Mouse (Mus musculus) stomach, embryonic 15.5 days (tissue): Measurements from ENCODE around the gene Grwd1. TPM values are rescaled to one million over a fixed set of nuclear protein-coding genes. Genes with fewer than 3 reads are reported as not detected.

ENCODE experiments used
- ATAC-seq: fragments of 200-750 bp; cut with Nextera tagmentation; 2 replicates; pipeline ENCODE4 v1.8.0; 2017; ENCODE audit warnings: low read depth, moderate number of reproducible peaks, moderate TSS enrichment; ENCODE audit not compliant: insufficient read depth, low FRiP score
- H3K27ac ChIP-seq: fragments of 300-500 bp; sonication (generic); 2 replicates; pipeline ENCODE4 v1.5.1; 2015; ENCODE audit warnings: mild to moderate bottlenecking, inconsistent platforms
- H3K27me3 ChIP-seq: fragments of 300-500 bp; sonication (generic); replicated peaks from 2 replicates; pipeline ENCODE4 v1.6.1; 2015; ENCODE audit warnings: inconsistent platforms
- H3K36me3 ChIP-seq: fragments of 300-500 bp; sonication (generic); 2 replicates; pipeline ENCODE4 v1.6.1; 2015; ENCODE audit warnings: inconsistent platforms
- H3K4me1 ChIP-seq: fragments of 300-500 bp; sonication (generic); 2 replicates; pipeline ENCODE4 v1.6.1; 2015; ENCODE audit warnings: inconsistent platforms
- H3K4me2 ChIP-seq: fragments of 300-500 bp; sonication (generic); 2 replicates; pipeline ENCODE4 v1.6.1; 2015; ENCODE audit warnings: mild to moderate bottlenecking, inconsistent platforms
- H3K4me3 ChIP-seq: fragments of 300-500 bp; sonication (generic); replicated peaks from 2 replicates; pipeline ENCODE4 v1.5.1; 2015; ENCODE audit warnings: inconsistent platforms
- H3K9ac ChIP-seq: fragments of 300-500 bp; sonication (generic); 2 replicates; pipeline ENCODE4 v1.6.1; 2015; ENCODE audit warnings: inconsistent platforms
- H3K9me3 ChIP-seq: fragments of 300-500 bp; sonication (generic); 2 replicates; pipeline ENCODE4 v1.6.1; 2016; ENCODE audit warnings: inconsistent platforms
- WGBS: fragments of 180-500 bp; shearing (Covaris S2); methylation state at CpG from one replicate; pipeline ENCODE4 v1.1.7; 2015; 5-methylcytosine and 5-hydroxymethylcytosine counted together
- polyA plus RNA-seq: library from polyadenylated mRNA; unstranded; fragments of >200 nt; fragmentation: Nextera tagmentation; extraction: Ambion mirVana; gene quantifications from 2 replicates; pipeline ENCODE4 v1.2.1, GENCODE M21; 2015

Grwd1 gene
- polyA plus RNA-seq, 1 experiment from 2014 or later: 57.0 TPM

DNA sequence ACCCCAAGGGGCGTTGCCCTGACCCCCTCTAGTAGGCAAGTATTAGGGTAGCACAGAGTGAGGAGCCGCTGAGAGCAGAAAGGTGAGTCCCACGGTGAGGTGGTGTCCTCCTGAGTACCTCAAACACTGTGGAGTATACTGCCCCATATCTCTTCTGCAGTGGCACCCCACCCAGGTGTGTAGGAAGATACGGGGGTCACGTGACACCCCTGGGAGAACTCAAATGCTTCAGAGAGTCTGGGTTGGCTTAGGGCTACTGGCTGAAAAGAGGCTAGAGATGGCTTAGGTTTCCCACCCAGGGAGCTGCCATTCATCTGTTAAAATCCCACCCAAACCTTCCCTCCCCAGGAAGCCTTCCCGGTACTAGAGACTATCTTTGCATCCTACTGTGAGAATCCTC, 33.8 kb downstream of the Grwd1 start:
- no peak overlapping the region for H3K4me3 ChIP-seq
- 0 out of 2 replicates have a peak, but pooled peaks cover 3% of the 10 kb centered on the region for H3K36me3 ChIP-seq
- 59% methylated on average over 6 of the region's 6 CpGs for WGBS
- no peaks in the 10 kb centered on the region for H3K9me3 ChIP-seq
- H3K9ac ChIP-seq: no peak overlapping the region
- 0 out of 2 replicates have a peak, but pooled peaks cover 3% of the 10 kb centered on the region for H3K27me3 ChIP-seq
- no peak for ATAC-seq
- H3K27ac ChIP-seq: no peak overlapping the region
- peaks cover 18% of the 10 kb centered on the region for H3K4me1 ChIP-seq
- peak overlapping the region; percentile 93 for H3K4me2 ChIP-seq

DNA sequence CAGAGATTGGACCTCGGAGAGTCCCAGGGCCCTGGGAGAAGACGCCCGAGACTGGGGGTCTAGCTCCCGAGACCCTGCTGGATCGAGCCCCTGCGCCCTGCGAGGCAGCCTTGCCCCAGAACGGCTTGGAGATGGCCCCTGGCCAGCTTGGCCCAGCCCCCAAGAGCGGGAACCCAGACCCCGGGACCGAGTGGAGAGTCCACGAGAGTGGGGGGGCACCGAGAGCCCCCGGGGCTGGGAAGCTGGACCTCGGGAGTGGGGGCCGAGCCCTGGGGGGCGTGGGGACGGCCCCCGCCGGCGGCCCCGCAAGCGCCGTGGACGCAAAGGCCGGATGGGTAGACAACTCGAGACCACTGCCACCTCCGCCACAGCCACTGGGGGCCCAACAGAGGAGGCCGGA, 35.8 kb downstream of the Grwd1 start:
- no peak for ATAC-seq
- no peak overlapping the region for H3K4me2 ChIP-seq
- 0 out of 2 replicates have a peak, but pooled peaks cover 3% of the 10 kb centered on the region for H3K36me3 ChIP-seq

DNA sequence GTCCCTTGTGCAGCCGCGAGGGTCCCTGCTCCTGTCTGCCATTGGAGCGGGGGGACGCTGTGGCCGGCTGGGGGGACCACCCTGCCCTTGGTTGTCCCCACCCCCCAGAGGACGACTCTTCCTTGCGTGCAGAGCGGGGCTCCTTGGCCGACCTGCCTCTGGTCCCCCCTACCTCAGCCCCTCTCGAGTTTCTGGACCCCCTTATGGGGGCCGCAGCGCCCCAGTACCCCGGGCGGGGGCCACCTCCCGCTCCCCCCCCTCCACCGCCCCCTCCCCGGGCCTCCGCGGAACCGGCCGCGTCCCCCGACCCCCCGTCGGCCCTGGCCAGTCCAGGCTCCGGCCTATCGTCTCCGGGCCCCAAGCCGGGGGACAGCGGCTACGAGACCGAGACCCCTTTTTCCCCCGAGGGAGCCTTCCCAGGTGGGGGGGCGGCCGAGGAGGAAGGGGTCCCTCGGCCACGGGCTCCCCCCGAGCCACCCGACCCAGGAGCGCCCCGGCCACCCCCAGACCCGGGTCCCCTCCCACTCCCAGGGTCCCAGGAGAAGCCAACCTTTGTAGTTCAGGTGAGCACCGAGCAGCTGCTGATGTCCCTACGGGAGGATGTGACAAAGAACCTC, 36.7 kb downstream of the Grwd1 start:
- 83% methylated on average over 42 of the region's 44 CpGs for WGBS

More for the DNA sequence above, 35.8 kb downstream of the Grwd1 start:
- Histone ChIP-seq H3K27ac (no peak overlapping the region), H3K9ac (no peak overlapping the region), H3K27me3 (0 out of 2 replicates have a peak, but pooled peaks cover 3% of the 10 kb centered on the region), H3K4me3 (no peak overlapping the region), H3K4me1 (peaks cover 12% of the 10 kb centered on the region), H3K9me3 (no peaks in the 10 kb centered on the region)
- 91% methylated on average over 29 of the region's 29 CpGs for WGBS

DNA sequence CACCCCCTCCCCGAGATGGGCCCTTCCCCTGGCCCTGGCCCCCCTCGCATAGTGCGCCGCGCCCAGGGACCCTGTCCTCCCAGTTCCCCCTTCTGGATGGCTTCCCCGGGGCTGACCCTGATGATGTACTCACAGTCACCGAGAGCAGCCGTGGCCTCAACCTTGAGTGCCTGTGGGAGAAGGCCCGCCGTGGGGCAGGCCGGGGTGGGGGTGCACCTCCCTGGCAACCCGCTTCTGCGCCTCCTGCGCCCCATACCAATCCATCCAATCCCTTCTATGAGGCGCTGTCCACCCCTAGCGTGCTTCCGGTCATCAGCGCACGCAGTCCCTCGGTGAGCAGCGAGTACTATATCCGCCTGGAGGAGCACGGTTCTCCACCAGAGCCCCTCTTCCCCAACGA, 37.5 kb downstream of the Grwd1 start:
- no peak overlapping the region for H3K4me2 ChIP-seq
- H3K4me3 ChIP-seq: no peak overlapping the region
- H3K36me3 ChIP-seq: 0 out of 2 replicates have a peak, but pooled peaks cover 3% of the 10 kb centered on the region
- H3K27me3 ChIP-seq: no peaks in the 10 kb centered on the region
- no peaks in the 10 kb centered on the region for H3K9me3 ChIP-seq
- 83% methylated on average over 20 of the region's 24 CpGs for WGBS
- no peak for ATAC-seq
- H3K9ac ChIP-seq: no peak overlapping the region
- H3K4me1 ChIP-seq: peaks cover 7% of the 10 kb centered on the region
- H3K27ac ChIP-seq: no peak overlapping the region

More for the DNA sequence above, 36.7 kb downstream of the Grwd1 start:
- Histone ChIP-seq H3K9me3 (no peaks in the 10 kb centered on the region), H3K9ac (no peak overlapping the region), H3K36me3 (0 out of 2 replicates have a peak, but pooled peaks cover 3% of the 10 kb centered on the region), H3K4me1 (peaks cover 12% of the 10 kb centered on the region), H3K4me3 (no peak overlapping the region), H3K4me2 (no peak overlapping the region), H3K27ac (no peak overlapping the region), H3K27me3 (0 out of 2 replicates have a peak, but pooled peaks cover 3% of the 10 kb centered on the region)
- ATAC-seq: no peak

DNA sequence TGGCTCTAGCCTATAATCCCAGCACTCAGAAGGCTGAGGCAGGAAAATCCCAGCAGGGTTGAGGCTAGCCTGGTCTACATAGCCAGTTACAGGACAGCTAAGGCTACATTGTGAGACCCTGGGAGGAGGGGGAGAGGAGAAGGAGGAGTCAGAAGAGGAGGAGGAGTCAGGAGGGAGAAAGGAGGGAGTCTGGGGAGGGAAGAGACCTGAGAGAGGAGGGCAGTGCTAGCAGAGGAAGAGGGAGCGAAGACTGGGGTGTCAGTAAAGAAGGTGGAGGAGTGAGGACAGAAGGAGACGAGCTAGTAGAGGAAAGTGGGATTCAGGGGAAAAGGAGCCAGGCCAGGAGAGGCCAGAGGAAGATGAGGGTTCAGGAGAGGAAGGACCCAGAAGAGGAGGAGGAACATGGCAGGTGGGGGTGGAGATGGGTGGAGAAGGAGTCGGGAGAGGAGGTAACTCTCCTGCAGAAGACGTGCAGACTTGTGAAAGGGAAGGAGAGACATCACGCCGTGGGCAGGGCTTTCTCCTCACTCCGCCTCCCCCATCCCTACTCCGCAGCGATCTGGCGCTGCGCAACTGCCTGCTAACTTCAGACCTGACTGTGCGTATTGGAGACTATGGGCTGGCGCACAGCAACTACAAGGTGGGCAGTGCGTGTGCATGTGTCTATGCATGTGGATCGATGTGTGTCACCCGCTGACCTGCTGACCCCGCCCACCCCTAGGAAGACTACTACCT, 38.8 kb downstream of the Grwd1 start:
- no peak overlapping the region for H3K9ac ChIP-seq
- H3K4me2 ChIP-seq: no peak overlapping the region
- H3K36me3 ChIP-seq: 0 out of 2 replicates have a peak, but pooled peaks cover 3% of the 10 kb centered on the region
- no peak overlapping the region for H3K4me3 ChIP-seq
- ATAC-seq: no peak
- peaks cover 1% of the 10 kb centered on the region; the same call in 1 of the 2 replicates for H3K4me1 ChIP-seq
- H3K27ac ChIP-seq: no peak overlapping the region
- no peaks in the 10 kb centered on the region for H3K27me3 ChIP-seq
- H3K9me3 ChIP-seq: no peaks in the 10 kb centered on the region
- 76% methylated on average over 17 of the region's 17 CpGs for WGBS

DNA sequence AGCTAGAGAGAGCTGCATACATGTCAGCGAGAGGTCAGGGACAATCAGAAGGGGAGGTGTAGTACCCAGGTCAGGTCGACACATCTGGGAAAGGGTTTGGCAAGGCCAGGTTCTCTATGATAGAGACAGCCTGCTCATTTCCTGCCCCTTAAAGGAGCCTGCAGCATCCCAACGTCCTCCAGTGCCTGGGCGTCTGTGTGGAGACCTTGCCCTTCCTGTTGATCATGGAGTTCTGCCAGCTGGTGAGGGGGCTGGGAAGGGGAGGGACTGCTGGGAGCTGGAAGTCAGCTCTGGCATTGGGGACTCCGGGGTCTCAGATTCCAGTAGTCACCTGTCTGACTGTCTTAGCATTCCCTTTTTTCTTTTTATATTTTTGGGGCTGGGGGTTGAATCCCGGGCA, 40.0 kb downstream of the Grwd1 start:
- Histone ChIP-seq H3K27me3 (no peaks in the 10 kb centered on the region), H3K9ac (no peak overlapping the region), H3K4me2 (no peak overlapping the region), H3K4me3 (no peak overlapping the region), H3K9me3 (no peaks in the 10 kb centered on the region), H3K4me1 (peaks cover 13% of the 10 kb centered on the region), H3K27ac (no peak overlapping the region), H3K36me3 (0 out of 2 replicates have a peak, but pooled peaks cover 3% of the 10 kb centered on the region)
- ATAC-seq: no peak
- WGBS: 59% methylated on average over 6 of the region's 6 CpGs

DNA sequence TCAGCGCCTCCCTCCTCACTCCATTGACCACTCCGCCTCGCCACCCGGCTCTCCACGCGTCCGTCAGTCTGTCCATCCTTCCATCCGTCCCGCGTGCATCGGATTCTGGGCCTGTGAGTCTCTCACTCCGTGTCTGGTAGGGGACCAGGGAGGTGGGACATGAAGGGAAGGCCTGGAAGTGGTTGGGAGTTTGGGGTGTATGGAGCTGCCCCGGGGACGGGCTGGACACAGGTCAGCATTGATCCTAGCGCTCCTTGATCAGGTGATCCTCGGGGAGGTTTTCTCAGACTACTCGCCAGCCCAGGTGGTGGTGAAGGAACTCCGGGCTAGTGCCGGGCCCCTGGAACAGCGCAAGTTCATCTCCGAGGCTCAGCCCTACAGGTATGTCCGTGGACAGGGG, 43.1 kb downstream of the Grwd1 start:
- Histone ChIP-seq H3K27me3 (peaks cover 8% of the 10 kb centered on the region), H3K4me2 (no peak overlapping the region), H3K4me3 (no peak overlapping the region), H3K4me1 (peaks cover 33% of the 10 kb centered on the region), H3K9ac (no peak overlapping the region), H3K27ac (no peak overlapping the region), H3K9me3 (no peaks in the 10 kb centered on the region), H3K36me3 (0 out of 2 replicates have a peak, but pooled peaks cover under 1% of the 10 kb centered on the region)
- ATAC-seq: no peak
- 82% methylated on average over 22 of the region's 22 CpGs for WGBS

DNA sequence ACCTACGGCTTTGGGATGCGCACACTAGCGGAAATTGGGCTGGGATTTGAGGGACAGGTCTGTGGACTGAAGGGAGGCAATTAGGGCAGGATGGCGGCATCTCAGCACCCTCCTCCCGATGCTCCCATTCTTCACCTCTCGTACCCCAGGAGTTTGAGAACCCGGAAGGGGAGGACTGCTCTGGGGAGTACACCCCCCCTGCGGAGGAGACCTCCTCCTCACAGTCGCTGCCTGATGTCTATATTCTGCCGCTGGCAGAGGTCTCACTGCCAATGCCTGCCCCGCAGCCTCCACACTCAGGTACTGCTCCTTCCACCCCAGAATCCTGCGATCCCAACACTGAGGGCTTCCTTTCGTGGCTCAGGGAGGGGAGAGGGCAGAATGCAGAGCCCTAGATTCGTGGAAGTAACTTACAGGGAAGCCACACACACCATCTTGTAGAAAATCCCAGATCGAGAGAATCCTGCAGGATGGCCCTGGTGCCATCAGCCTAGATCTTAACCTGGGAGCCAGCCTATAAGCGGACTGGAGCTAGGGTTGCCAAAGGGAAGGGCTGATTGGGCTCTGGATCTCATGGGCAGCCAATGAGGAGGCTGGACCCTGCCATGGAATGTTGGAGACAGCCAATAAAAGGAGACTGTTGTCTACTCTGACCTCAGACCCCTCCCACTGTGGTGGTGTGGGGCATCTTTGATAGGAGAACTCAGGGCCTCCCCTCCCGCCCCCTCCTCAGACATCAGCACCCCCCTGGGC, 43.9 kb downstream of the Grwd1 start:
- ATAC-seq: no peak
- Histone ChIP-seq H3K36me3 (no peaks in the 10 kb centered on the region), H3K4me1 (peaks cover 33% of the 10 kb centered on the region), H3K4me3 (peak overlapping the region; percentile 51), H3K27me3 (peaks cover 8% of the 10 kb centered on the region), H3K4me2 (peak overlapping the region; percentile 88), H3K9me3 (no peaks in the 10 kb centered on the region), H3K27ac (no peak overlapping the region), H3K9ac (0 out of 2 replicates have a peak overlapping the region, but pooled peaks have one; percentile 2)
- WGBS: 14% methylated on average over 17 of the region's 17 CpGs

DNA sequence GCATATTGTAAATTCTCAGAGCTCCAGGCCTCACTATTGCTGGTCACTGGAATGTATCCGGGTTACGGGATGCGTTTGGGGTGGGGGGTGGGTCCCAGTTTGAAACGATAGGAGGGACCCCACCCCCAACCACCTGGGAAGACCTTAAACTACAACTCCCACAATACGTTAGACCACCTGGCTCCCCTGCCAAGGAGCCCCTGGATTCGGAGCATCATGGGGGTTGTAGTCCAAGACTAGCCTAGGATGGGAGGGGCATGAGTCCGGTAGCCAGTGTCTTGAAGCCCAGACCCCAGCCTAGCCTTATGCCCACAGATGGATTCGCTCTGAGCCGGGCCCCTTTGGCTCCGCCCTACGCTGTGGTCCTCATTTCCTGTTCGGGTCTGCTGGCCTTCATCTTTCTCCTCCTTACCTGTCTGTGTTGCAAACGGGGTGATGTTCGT, 44.6 kb downstream of the Grwd1 start:
- Histone ChIP-seq H3K4me3 (peak overlapping the region; percentile 51), H3K4me1 (peaks cover 33% of the 10 kb centered on the region), H3K9ac (0 out of 2 replicates have a peak overlapping the region, but pooled peaks have one; percentile 2), H3K9me3 (no peaks in the 10 kb centered on the region), H3K27ac (no peak overlapping the region), H3K4me2 (peak overlapping the region; percentile 88), H3K36me3 (no peaks in the 10 kb centered on the region), H3K27me3 (peaks cover 8% of the 10 kb centered on the region)
- under 1% methylated on average over 14 of the region's 14 CpGs for WGBS
- 0 out of 2 replicates have a peak, but pooled peaks have one; percentile 8 for ATAC-seq

DNA sequence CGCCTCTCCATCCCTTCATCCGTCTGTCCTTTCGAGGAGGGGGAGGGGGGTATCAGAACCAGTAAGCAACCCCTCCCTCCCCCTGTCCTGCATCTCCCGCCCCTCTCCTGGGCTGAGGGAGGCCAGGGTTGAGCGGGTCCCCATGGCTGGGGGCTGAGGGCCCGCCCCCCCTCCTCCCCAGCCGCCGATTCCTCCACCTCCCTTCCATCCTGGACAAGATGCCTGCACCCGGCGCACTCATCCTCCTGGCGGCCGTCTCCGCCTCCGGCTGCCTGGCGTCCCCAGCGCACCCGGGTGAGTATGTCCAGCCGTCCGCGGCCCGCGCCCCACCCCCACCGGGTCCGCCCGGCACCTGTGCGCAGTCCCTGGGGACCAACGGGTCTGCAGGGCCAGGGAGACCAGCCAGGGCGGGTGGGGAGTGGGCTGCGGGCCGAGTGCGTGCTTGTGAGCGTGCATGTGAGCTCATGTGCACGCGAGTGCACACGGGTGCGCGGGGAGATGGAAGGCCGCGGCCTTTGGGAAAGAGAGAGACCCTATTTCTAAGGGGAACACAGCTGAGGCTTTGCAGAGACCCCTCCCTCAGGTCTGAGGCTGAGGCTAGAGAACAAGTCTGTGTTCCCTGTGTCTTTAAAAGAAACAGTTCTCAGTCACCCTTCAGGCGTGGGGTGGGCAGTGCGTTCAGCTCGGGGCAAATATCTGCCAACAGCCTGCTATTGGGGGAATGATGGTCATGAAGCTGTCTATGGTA, 45.2 kb downstream of the Grwd1 start:
- Histone ChIP-seq H3K4me1 (peaks cover 33% of the 10 kb centered on the region), H3K27ac (0 out of 2 replicates have a peak overlapping the region, but pooled peaks have one; percentile 9)
- WGBS: under 1% methylated on average over 40 of the region's 42 CpGs

More for the DNA sequence above, 45.2 kb downstream of the Grwd1 start:
- Histone ChIP-seq H3K36me3 (no peaks in the 10 kb centered on the region), H3K9ac (peak overlapping the region; percentile 6), H3K27me3 (peaks cover 8% of the 10 kb centered on the region), H3K9me3 (no peaks in the 10 kb centered on the region), H3K4me2 (peak overlapping the region; percentile 88), H3K4me3 (peak overlapping the region; percentile 51)
- peak; percentile 38; the same call in 1 of the 2 replicates for ATAC-seq
